Mouse (Mus musculus) embryo, embryonic 10 days (tissue): ENCODE results near the gene Adipor2.
A peak's percentile ranks its signal among the peaks of the same experiment; 100 is the strongest.

ENCODE experiments used
- DNase-seq: peaks from one replicate; pipeline ENCODE4 v3.0.0-alpha.2; 2015; ENCODE audit warnings: low spot score

Gene Adipor2

GRCm38 (mm10) chr6:119420357-119420756 lies 2.9 kb upstream of the Adipor2 start:
- DNase-seq: no peak

- peak; percentile 54 for DNase-seq
Measured at GRCm38 (mm10) chr6:119419412-119419811, 1.9 kb upstream of the Adipor2 start.

- DNase-seq: peak; percentile 40
Measured at GRCm38 (mm10) chr6:119418392-119419251, 1.1 kb upstream of the Adipor2 start.

- DNase-seq: no peak
Measured at GRCm38 (mm10) chr6:119417821-119418220, 317 bp upstream of the Adipor2 start.

GRCm38 (mm10) chr6:119416643-119417042 lies 861 bp downstream of the Adipor2 start:
- DNase-seq: no peak

- DNase-seq: no peak
Measured at GRCm38 (mm10) chr6:119414262-119415043, 3.1 kb downstream of the Adipor2 start.

- no peak for DNase-seq
Measured at GRCm38 (mm10) chr6:119412588-119412987, 4.9 kb downstream of the Adipor2 start.

- DNase-seq: no peak
Measured at GRCm38 (mm10) chr6:119411511-119411910, 6.0 kb downstream of the Adipor2 start.

- DNase-seq: no peak
Measured at GRCm38 (mm10) chr6:119409766-119410165, 7.7 kb downstream of the Adipor2 start.

GRCm38 (mm10) chr6:119408582-119408981 lies 8.9 kb downstream of the Adipor2 start:
- DNase-seq: no peak

- DNase-seq: no peak
Measured at GRCm38 (mm10) chr6:119407818-119408217, 9.7 kb downstream of the Adipor2 start.

- DNase-seq: no peak
Measured at GRCm38 (mm10) chr6:119406528-119406927, 11.0 kb downstream of the Adipor2 start.

GRCm38 (mm10) chr6:119405310-119405709 lies 12.2 kb downstream of the Adipor2 start:
- DNase-seq: no peak

- no peak for DNase-seq
Measured at GRCm38 (mm10) chr6:119404854-119405253, 12.7 kb downstream of the Adipor2 start.

GRCm38 (mm10) chr6:119402976-119403375 lies 14.5 kb downstream of the Adipor2 start:
- no peak for DNase-seq

GRCm38 (mm10) chr6:119401545-119402304 lies 15.8 kb downstream of the Adipor2 start:
- no peak for DNase-seq

- DNase-seq: no peak
Measured at GRCm38 (mm10) chr6:119400649-119401048, 16.9 kb downstream of the Adipor2 start.

- no peak for DNase-seq
Measured at GRCm38 (mm10) chr6:119399371-119399770, 18.1 kb downstream of the Adipor2 start.

GRCm38 (mm10) chr6:119396309-119396634 lies 21.2 kb downstream of the Adipor2 start:
- no peak for DNase-seq

- no peak for DNase-seq
Measured at GRCm38 (mm10) chr6:119395421-119396308, 21.8 kb downstream of the Adipor2 start.

- DNase-seq: no peak
Measured at GRCm38 (mm10) chr6:119392836-119393235, 24.7 kb downstream of the Adipor2 start.
